Mouse (Mus musculus) megakaryocyte, embryonic 14.5 days (primary cell): ENCODE results near the gene S100a13. TPM values are rescaled to one million over a fixed set of nuclear protein-coding genes. Genes with fewer than 3 reads are reported as not detected.

Source experiments
- H3K27me3 ChIP-seq: replicated peaks from 2 replicates; pipeline ENCODE3; 2012; ENCODE audit warnings: inconsistent platforms
- H3K36me3 ChIP-seq: replicated peaks from 2 replicates; pipeline ENCODE3; 2012; ENCODE audit warnings: low read length, inconsistent platforms, mixed read lengths
- H3K4me1 ChIP-seq: 2 replicates; pipeline ENCODE4 v1.6.1; 2012; ENCODE audit warnings: inconsistent platforms
- H3K4me3 ChIP-seq: replicated peaks from 2 replicates; pipeline ENCODE3; 2012; ENCODE audit warnings: moderate library complexity, mild to moderate bottlenecking, inconsistent platforms
- H3K9me3 ChIP-seq: 2 replicates; pipeline ENCODE4 v1.6.1; 2012; ENCODE audit warnings: inconsistent platforms
- FLI1 ChIP-seq: IDR thresholded peaks from 2 replicates; pipeline ENCODE4 v1.6.1; 2012; ENCODE audit warnings: low read length, inconsistent platforms, mixed read lengths
- GATA1 ChIP-seq: IDR thresholded peaks from 3 replicates; pipeline ENCODE4 v1.6.1; 2012; ENCODE audit warnings: mixed read lengths, low read length, inconsistent platforms, borderline replicate concordance
- polyA plus RNA-seq: library from polyadenylated mRNA; stranded (reverse); fragments of >175 nt; gene quantifications from 2 replicates; pipeline ENCODE4 v1.2.3, GENCODE M21; 2012; ENCODE audit warnings: low replicate concordance; ENCODE audit not compliant: insufficient read depth

The S100a13 gene
- polyA plus RNA-seq, 1 experiment, result 30.3 TPM

- Histone ChIP-seq H3K36me3 (no peaks in the 10 kb centered on the region), H3K4me3 (no peak overlapping the region), H3K27me3 (peaks cover 10% of the 10 kb centered on the region), H3K9me3 (no peaks in the 10 kb centered on the region), H3K4me1 (no peaks in the 10 kb centered on the region)
- TF ChIP-seq FLI1, result no peak
- no peak for TF ChIP-seq GATA1
Observed at GRCm38 (mm10) chr3:90549676-90550420, 35.6 kb downstream of the S100a13 start.

- H3K4me1 ChIP-seq, result no peaks in the 10 kb centered on the region
- H3K27me3 ChIP-seq, result peaks cover 6% of the 10 kb centered on the region
- H3K9me3 ChIP-seq, result no peaks in the 10 kb centered on the region
- H3K36me3 ChIP-seq, result no peaks in the 10 kb centered on the region
- H3K4me3 ChIP-seq, result no peak overlapping the region
- TF ChIP-seq GATA1 (no peak), FLI1 (no peak)
Observed at GRCm38 (mm10) chr3:90550421-90550790, 36.2 kb downstream of the S100a13 start.

GRCm38 (mm10) chr3:90552231-90552630, 38.0 kb downstream of the S100a13 start:
- Histone ChIP-seq H3K27me3 (peaks cover 11% of the 10 kb centered on the region), H3K4me3 (no peak overlapping the region), H3K9me3 (no peaks in the 10 kb centered on the region), H3K4me1 (no peaks in the 10 kb centered on the region), H3K36me3 (no peaks in the 10 kb centered on the region)
- no peak for TF ChIP-seq GATA1
- TF ChIP-seq FLI1, result no peak

GRCm38 (mm10) chr3:90555954-90556353, 41.7 kb downstream of the S100a13 start:
- Histone ChIP-seq H3K9me3 (peaks cover 3% of the 10 kb centered on the region; the same call in 1 of the 2 replicates), H3K4me3 (no peak overlapping the region), H3K36me3 (no peaks in the 10 kb centered on the region), H3K4me1 (no peaks in the 10 kb centered on the region), H3K27me3 (peaks cover 14% of the 10 kb centered on the region)
- TF ChIP-seq FLI1 (no peak), GATA1 (no peak)

- peaks cover 16% of the 10 kb centered on the region for H3K27me3 ChIP-seq
- H3K36me3 ChIP-seq, result no peaks in the 10 kb centered on the region
- TF ChIP-seq GATA1, result no peak
- no peak for TF ChIP-seq FLI1
- H3K4me1 ChIP-seq, result no peaks in the 10 kb centered on the region
- H3K9me3 ChIP-seq, result peaks cover 3% of the 10 kb centered on the region; the same call in 1 of the 2 replicates
- H3K4me3 ChIP-seq, result no peak within 1 kb of the TSS
Observed at GRCm38 (mm10) chr3:90560008-90560628, 45.9 kb downstream of the S100a13 start, which contains the start of gene S100a3. Gene S100a3 (plus strand): TSS chr3:90560578.

Other genes with a start within 250 kb of the S100a13 start
- 41.0 and 105 TPM in 2 replicates for gene Dennd4b, start 249.2 kb upstream of the S100a13 start, polyA plus RNA-seq
- gene Gatad2b, start 221.3 kb upstream of the S100a13 start, polyA plus RNA-seq, result 2.8 and 3.2 TPM in 2 replicates
- 2.3 and 3.1 TPM in 2 replicates for gene Slc27a3, start 124.5 kb upstream of the S100a13 start, polyA plus RNA-seq
- 15.5 and 21.9 TPM in 2 replicates for gene Ints3, start 80.8 kb upstream of the S100a13 start, polyA plus RNA-seq
- 2.6 TPM in 1 of 2 replicates, not detected in the other for gene Npr1, start 48.6 kb upstream of the S100a13 start, polyA plus RNA-seq
- 10.5 TPM in 1 of 2 replicates, not detected in the other for gene Ilf2, start 38.3 kb upstream of the S100a13 start, polyA plus RNA-seq
- 3.0 and 5.3 TPM in 2 replicates for gene Snapin, start 23.4 kb upstream of the S100a13 start, polyA plus RNA-seq
- 33.3 and 68.8 TPM in 2 replicates for gene Chtop, start 4.9 kb upstream of the S100a13 start, polyA plus RNA-seq
- gene S100a1, start within 50 bp of the S100a13 start, polyA plus RNA-seq, result 9.9 and 105 TPM in 2 replicates
- gene S100a14, start 12.4 kb downstream of the S100a13 start, polyA plus RNA-seq, result 0.10 TPM in 1 of 2 replicates, not detected in the other
- gene S100a16, start 22.8 kb downstream of the S100a13 start, polyA plus RNA-seq, result not detected in 2 replicates
- not detected in 2 replicates for gene S100a3, start 46.1 kb downstream of the S100a13 start, polyA plus RNA-seq
- not detected in 2 replicates for gene S100a2, start 75.8 kb downstream of the S100a13 start, polyA plus RNA-seq
- gene Gm42674, start 87.5 kb downstream of the S100a13 start, polyA plus RNA-seq, result not detected in 2 replicates
- not detected in 2 replicates for gene S100a4, start 89.3 kb downstream of the S100a13 start, polyA plus RNA-seq
- gene S100a5, start 94.1 kb downstream of the S100a13 start, polyA plus RNA-seq, result not detected in 2 replicates
- 1.3 TPM in 1 of 2 replicates, not detected in the other for gene S100a6, start 98.4 kb downstream of the S100a13 start, polyA plus RNA-seq
- gene S100a7a, start 139.6 kb downstream of the S100a13 start, polyA plus RNA-seq, result not detected in 2 replicates
- 2.9 TPM in 1 of 2 replicates, not detected in the other for gene S100a8, start 154.5 kb downstream of the S100a13 start, polyA plus RNA-seq
- gene S100a9, start 181.3 kb downstream of the S100a13 start, polyA plus RNA-seq, result 33.8 TPM in 1 of 2 replicates, not detected in the other
- gene Pglyrp4, start 212.5 kb downstream of the S100a13 start, polyA plus RNA-seq, result not detected in 2 replicates